Mouse (Mus musculus): ENCODE measurements around the gene Acnat1. TPM values are rescaled to one million over a fixed set of nuclear protein-coding genes. Genes with fewer than 3 reads are reported as not detected.
"Not testable (repeated sequence)": the region's sequence is repeated elsewhere in the genome, so short reads cannot be mapped to it uniquely, and the experiment has no call there.

Acnat1 gene
- not detected in 2 replicates for total RNA-seq (2017)

GRCm38 (mm10) chr4:49473435-49474100 lies at the start of gene Acnat1:
Gene Acnat1 (minus strand): TSS chr4:49473912.
- ATAC-seq (ENCODE audit: extremely low read depth, insufficient number of reproducible peaks, low FRiP score, poor library complexity, severe bottlenecking): no peak

- ATAC-seq (ENCODE audit: extremely low read depth, insufficient number of reproducible peaks, low FRiP score, poor library complexity, severe bottlenecking): no peak
These were observed 48.9 kb upstream of the Acnat1 start for GRCm38 (mm10) chr4:49522576-49522975.

GRCm38 (mm10) chr4:49521346-49521745 lies 47.6 kb upstream of the Acnat1 start:
- ATAC-seq (ENCODE audit: extremely low read depth, insufficient number of reproducible peaks, low FRiP score, poor library complexity, severe bottlenecking): no peak

GRCm38 (mm10) chr4:49520572-49521340 lies 47.0 kb upstream of the Acnat1 start, which contains the start of the genes Mrpl50 and Zfp189:
Gene Mrpl50 (minus strand): TSS chr4:49521093.
Gene Zfp189 (plus strand): TSS chr4:49521176.
- peak; percentile 99 for ATAC-seq (ENCODE audit: extremely low read depth, insufficient number of reproducible peaks, low FRiP score, poor library complexity, severe bottlenecking)

GRCm38 (mm10) chr4:49519476-49519875 lies 45.8 kb upstream of the Acnat1 start:
- ATAC-seq (ENCODE audit: extremely low read depth, insufficient number of reproducible peaks, low FRiP score, poor library complexity, severe bottlenecking): no peak

GRCm38 (mm10) chr4:49514441-49514840 lies 40.7 kb upstream of the Acnat1 start:
- ATAC-seq (ENCODE audit: extremely low read depth, insufficient number of reproducible peaks, low FRiP score, poor library complexity, severe bottlenecking): no peak

- ATAC-seq (ENCODE audit: extremely low read depth, insufficient number of reproducible peaks, low FRiP score, poor library complexity, severe bottlenecking): no peak
These were observed 38.9 kb upstream of the Acnat1 start for GRCm38 (mm10) chr4:49512636-49513035.

- ATAC-seq (ENCODE audit: extremely low read depth, insufficient number of reproducible peaks, low FRiP score, poor library complexity, severe bottlenecking): not testable (repeated sequence)
These were observed 36.6 kb upstream of the Acnat1 start for GRCm38 (mm10) chr4:49510236-49510835.

- no peak for ATAC-seq (ENCODE audit: extremely low read depth, insufficient number of reproducible peaks, low FRiP score, poor library complexity, severe bottlenecking)
These were observed 35.5 kb upstream of the Acnat1 start for GRCm38 (mm10) chr4:49509183-49509582.

GRCm38 (mm10) chr4:49506386-49506785 lies 32.7 kb upstream of the Acnat1 start, which contains the start of gene Baat:
Gene Baat (minus strand): TSS chr4:49506557.
- ATAC-seq (ENCODE audit: extremely low read depth, insufficient number of reproducible peaks, low FRiP score, poor library complexity, severe bottlenecking): no peak

- ATAC-seq (ENCODE audit: extremely low read depth, insufficient number of reproducible peaks, low FRiP score, poor library complexity, severe bottlenecking): no peak
These were observed 29.9 kb upstream of the Acnat1 start for GRCm38 (mm10) chr4:49503563-49503962.

GRCm38 (mm10) chr4:49485934-49486650 lies 12.4 kb upstream of the Acnat1 start:
- ATAC-seq (ENCODE audit: extremely low read depth, insufficient number of reproducible peaks, low FRiP score, poor library complexity, severe bottlenecking): not testable (repeated sequence)

GRCm38 (mm10) chr4:49485442-49485841 lies 11.7 kb upstream of the Acnat1 start:
- no peak for ATAC-seq (ENCODE audit: extremely low read depth, insufficient number of reproducible peaks, low FRiP score, poor library complexity, severe bottlenecking)

- ATAC-seq (ENCODE audit: extremely low read depth, insufficient number of reproducible peaks, low FRiP score, poor library complexity, severe bottlenecking): no peak
These were observed 7.2 kb upstream of the Acnat1 start for GRCm38 (mm10) chr4:49480896-49481295.

GRCm38 (mm10) chr4:49480104-49480760 lies 6.5 kb upstream of the Acnat1 start:
- no peak for ATAC-seq (ENCODE audit: extremely low read depth, insufficient number of reproducible peaks, low FRiP score, poor library complexity, severe bottlenecking)

- not testable (repeated sequence) for ATAC-seq (ENCODE audit: extremely low read depth, insufficient number of reproducible peaks, low FRiP score, poor library complexity, severe bottlenecking)
These were observed 5.3 kb upstream of the Acnat1 start for GRCm38 (mm10) chr4:49479035-49479434.

GRCm38 (mm10) chr4:49478118-49478877 lies 4.6 kb upstream of the Acnat1 start:
- ATAC-seq (ENCODE audit: extremely low read depth, insufficient number of reproducible peaks, low FRiP score, poor library complexity, severe bottlenecking): no peak

- no peak for ATAC-seq (ENCODE audit: extremely low read depth, insufficient number of reproducible peaks, low FRiP score, poor library complexity, severe bottlenecking)
These were observed 871 bp upstream of the Acnat1 start for GRCm38 (mm10) chr4:49474583-49474982.
